Mouse (Mus musculus) liver, adult 2 months (tissue): ENCODE measurements around the gene Apobec1. TPM values are rescaled to one million over a fixed set of nuclear protein-coding genes. Genes with fewer than 3 reads are reported as not detected.

Experiments
- DNase-seq: peaks from one replicate; pipeline ENCODE4 v3.0.0-alpha.2; 2011; ENCODE audit warnings: low read depth, low spot score; ENCODE audit errors: extremely low read depth
- H3K27ac ChIP-seq: fragments of 200-500 bp; replicated peaks from 2 replicates; pipeline ENCODE4 v1.5.1; 2012; ENCODE audit warnings: low read depth, mild to moderate bottlenecking, control low read depth, inconsistent platforms, low read length; ENCODE audit not compliant: insufficient read depth
- H3K27me3 ChIP-seq: fragments of 200-500 bp; 2 replicates; pipeline ENCODE4 v1.6.1; 2012; ENCODE audit warnings: mild to moderate bottlenecking, moderate library complexity, low read length, inconsistent platforms; ENCODE audit not compliant: control insufficient read depth, insufficient read depth
- H3K36me3 ChIP-seq: fragments of 200-500 bp; 2 replicates; pipeline ENCODE4 v1.6.1; 2012; ENCODE audit warnings: low read length, inconsistent platforms; ENCODE audit not compliant: control insufficient read depth, insufficient read depth
- H3K4me1 ChIP-seq: fragments of 200-500 bp; 2 replicates; pipeline ENCODE4 v1.6.1; 2011; ENCODE audit warnings: low read length; ENCODE audit not compliant: control insufficient read depth, insufficient read depth
- H3K4me3 ChIP-seq: fragments of 200-500 bp; 2 replicates; pipeline ENCODE4 v1.5.1; 2011; ENCODE audit warnings: low read depth, mild to moderate bottlenecking, control low read depth, low read length, moderate library complexity; ENCODE audit not compliant: insufficient read depth
- H3K79me2 ChIP-seq: fragments of 200-500 bp; 2 replicates; pipeline ENCODE4 v1.6.1; 2012; ENCODE audit warnings: inconsistent platforms, mild to moderate bottlenecking, low read length, moderate library complexity; ENCODE audit not compliant: control insufficient read depth, insufficient read depth
- H3K9ac ChIP-seq: fragments of 200-500 bp; 2 replicates; pipeline ENCODE4 v1.6.1; 2012; ENCODE audit warnings: low read depth, mild to moderate bottlenecking, control low read depth, inconsistent platforms, low read length
- CTCF ChIP-seq: fragments of 200-500 bp; IDR thresholded peaks from 2 replicates; pipeline ENCODE4 v1.5.1; 2011; ENCODE audit warnings: low read depth, low read length, control low read depth
- POLR2A ChIP-seq: fragments of 200-500 bp; IDR thresholded peaks from 2 replicates; pipeline ENCODE4 v1.6.1; 2011; ENCODE audit warnings: low read length, control low read depth; ENCODE audit not compliant: insufficient read depth; ENCODE audit errors: extremely low read depth
- WGBS: fragments of 180-500 bp; shearing (Covaris S2); methylation state at CpG from one replicate; pipeline ENCODE4 v1.1.7; 2018; 5-methylcytosine and 5-hydroxymethylcytosine counted together
- polyA plus RNA-seq: library from polyadenylated mRNA; depleted of rRNA; stranded (reverse); fragments of >200 nt; gene quantifications from 2 replicates; pipeline ENCODE4 v1.2.3, GENCODE M21; 2012
- total RNA-seq: library from RNA; depleted of rRNA; stranded (reverse); fragments of >200 nt; gene quantifications from 2 replicates; pipeline ENCODE4 v1.2.3, GENCODE M21; 2014

Apobec1 gene
- total and polyA plus RNA-seq, 2 experiments: 17.3 to 18.2 TPM

DNA sequence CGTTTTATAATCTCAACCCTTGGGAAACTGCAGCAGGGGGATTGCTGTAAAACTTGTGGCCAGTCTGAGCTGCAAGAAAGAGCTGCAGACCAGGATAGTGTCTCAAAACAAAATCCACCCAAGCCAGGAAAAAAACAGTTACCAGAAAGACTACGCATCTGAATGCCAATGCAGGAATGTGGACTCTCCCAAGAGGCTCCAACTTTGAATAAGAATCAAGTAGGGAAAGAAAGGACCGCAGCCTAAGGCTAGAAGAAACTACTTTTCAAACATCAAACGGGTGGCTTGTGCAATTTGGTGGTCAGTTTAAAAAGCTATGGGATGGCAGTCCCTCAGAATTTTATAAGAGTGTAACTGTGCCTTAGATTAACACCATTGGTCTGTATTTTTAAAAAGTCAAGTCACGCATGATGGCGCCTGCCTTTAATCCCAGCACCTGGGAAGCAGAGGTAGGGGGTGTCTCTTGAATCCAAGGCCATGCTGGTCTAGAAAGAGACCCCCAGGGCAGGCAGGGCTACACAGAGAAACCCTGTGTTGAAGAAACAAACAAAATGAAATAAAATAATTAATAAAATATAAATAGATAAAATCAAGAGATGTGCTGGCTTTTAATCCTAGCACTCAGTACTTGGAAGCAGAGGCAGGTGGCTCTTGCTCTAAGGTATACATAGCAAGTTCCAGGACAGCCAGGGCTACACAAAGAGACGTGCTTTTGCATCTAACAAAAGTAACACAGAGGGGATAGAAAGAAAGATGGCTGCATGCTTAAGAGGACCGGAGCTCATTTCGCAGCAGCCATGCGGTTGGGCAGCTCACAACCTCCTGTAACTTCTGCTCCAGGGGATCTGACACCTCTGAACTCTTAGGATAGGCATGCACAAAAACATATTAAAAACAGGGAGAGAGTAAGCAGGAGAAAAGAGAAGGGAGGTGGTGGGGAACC, 6.5 kb upstream of the Apobec1 start:
- DNase-seq: no peak
- 93% methylated on average over 10 of the region's 10 CpGs for WGBS
- TF ChIP-seq CTCF (no peak), POLR2A (no peak)
- Histone ChIP-seq H3K9ac (no peak overlapping the region), H3K4me3 (no peak overlapping the region), H3K79me2 (no peaks in the 10 kb centered on the region), H3K36me3 (no peaks in the 10 kb centered on the region), H3K27me3 (no peaks in the 10 kb centered on the region), H3K4me1 (no peaks in the 10 kb centered on the region), H3K27ac (no peak overlapping the region)

DNA sequence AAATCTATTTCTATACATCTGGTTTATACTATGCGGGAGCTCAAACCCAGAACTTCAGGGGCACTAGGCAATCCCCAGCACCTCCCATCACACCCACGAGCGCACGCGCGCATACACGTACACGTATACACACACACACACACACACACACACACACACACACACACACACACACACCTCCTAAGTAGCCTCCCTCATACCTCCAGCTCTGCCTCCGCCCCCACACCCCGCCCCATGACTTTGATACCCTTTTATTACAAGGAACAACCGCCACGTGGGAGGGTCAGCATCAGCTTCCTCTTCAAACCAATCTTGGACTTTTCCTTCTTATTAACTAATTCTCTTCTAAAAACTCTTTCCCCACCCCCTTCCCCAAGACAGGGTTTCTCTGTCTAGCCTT, 5.5 kb upstream of the Apobec1 start:
- WGBS: 93% methylated on average over 12 of the region's 12 CpGs
- no peaks in the 10 kb centered on the region for H3K27me3 ChIP-seq
- TF ChIP-seq POLR2A: no peak
- TF ChIP-seq CTCF: no peak
- H3K36me3 ChIP-seq: no peaks in the 10 kb centered on the region
- peaks cover 2% of the 10 kb centered on the region; the same call in 1 of the 2 replicates for H3K4me1 ChIP-seq
- H3K4me3 ChIP-seq: no peak overlapping the region
- no peaks in the 10 kb centered on the region for H3K79me2 ChIP-seq
- no peak overlapping the region for H3K9ac ChIP-seq
- DNase-seq: no peak
- H3K27ac ChIP-seq: no peak overlapping the region

DNA sequence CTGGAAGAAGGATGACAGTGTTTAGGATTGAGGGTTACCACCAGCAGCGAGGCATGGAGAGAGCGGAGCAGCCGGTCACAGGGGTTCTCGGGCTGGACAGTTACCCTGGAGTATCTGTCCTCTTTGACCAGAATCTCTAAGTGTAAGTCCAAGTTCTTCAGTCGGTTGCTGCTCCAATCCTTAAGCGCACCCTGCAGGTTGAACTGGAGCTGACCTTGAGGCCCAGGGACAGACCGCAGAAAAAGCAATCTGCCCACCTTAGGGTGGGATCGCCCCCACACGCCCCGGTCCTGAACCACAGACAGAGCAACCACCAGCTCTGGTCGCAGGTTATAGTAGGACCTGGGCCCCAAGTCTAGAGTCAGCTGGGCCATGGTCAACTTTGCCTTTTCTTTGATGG, 4.4 kb upstream of the Apobec1 start:
- no peaks in the 10 kb centered on the region for H3K79me2 ChIP-seq
- H3K9ac ChIP-seq: no peak overlapping the region
- H3K36me3 ChIP-seq: no peaks in the 10 kb centered on the region
- no peak overlapping the region for H3K4me3 ChIP-seq
- DNase-seq: no peak
- no peak overlapping the region for H3K27ac ChIP-seq
- 95% methylated on average over 11 of the region's 11 CpGs for WGBS
- no peaks in the 10 kb centered on the region for H3K27me3 ChIP-seq
- peaks cover 2% of the 10 kb centered on the region; the same call in 1 of the 2 replicates for H3K4me1 ChIP-seq
- TF ChIP-seq CTCF (no peak), POLR2A (no peak)

DNA sequence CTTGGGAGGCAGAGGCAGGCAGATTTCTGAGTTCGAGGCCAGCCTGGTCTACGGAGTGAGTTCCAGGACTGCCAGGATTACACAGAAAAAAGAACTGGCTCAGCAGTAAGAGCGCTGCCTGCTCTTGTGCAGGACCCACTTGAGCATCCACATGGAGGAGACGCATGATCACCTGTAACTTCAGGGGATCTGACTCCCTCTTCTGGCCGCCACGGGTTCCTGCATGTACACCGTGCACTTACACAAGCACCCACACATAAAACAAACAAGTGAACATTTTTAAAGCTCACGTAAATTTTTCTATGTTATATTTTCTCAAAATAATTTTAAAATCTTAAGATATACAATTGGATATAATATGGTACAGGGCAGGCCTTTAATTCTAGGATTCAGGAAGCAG, 3.2 kb upstream of the Apobec1 start:
- H3K9ac ChIP-seq: no peak overlapping the region
- no peak overlapping the region for H3K4me3 ChIP-seq
- no peak overlapping the region for H3K27ac ChIP-seq
- no peaks in the 10 kb centered on the region for H3K36me3 ChIP-seq
- peak; percentile 79 for TF ChIP-seq CTCF
- TF ChIP-seq POLR2A: no peak
- peak; percentile 56 for DNase-seq
- peaks cover 4% of the 10 kb centered on the region for H3K4me1 ChIP-seq
- 84% methylated on average over 8 of the region's 8 CpGs for WGBS
- H3K79me2 ChIP-seq: no peaks in the 10 kb centered on the region; the same call in 1 of the 2 replicates
- no peaks in the 10 kb centered on the region for H3K27me3 ChIP-seq

DNA sequence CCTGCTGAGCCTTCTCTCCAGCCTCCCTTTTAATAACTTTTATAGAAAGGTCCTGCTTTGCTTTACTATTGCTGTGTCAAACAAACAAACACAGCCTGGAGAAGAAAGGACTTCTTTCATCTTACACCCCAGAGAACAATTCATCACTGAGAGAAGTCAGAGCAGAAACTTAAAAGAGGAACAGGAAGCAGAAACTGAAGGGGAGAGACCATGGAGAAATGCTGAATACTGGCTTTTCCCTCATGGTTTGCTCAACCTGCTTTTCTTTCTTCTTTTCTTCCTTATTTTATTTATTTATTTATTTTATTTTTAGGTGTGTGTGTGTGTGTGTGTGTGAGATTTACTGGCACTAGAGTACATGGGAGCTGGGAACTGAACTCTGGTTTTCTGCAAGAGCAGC, 2.0 kb upstream of the Apobec1 start:
- DNase-seq: no peak
- no peak for TF ChIP-seq POLR2A
- no peak overlapping the region for H3K4me3 ChIP-seq
- peaks cover 10% of the 10 kb centered on the region for H3K4me1 ChIP-seq
- H3K27me3 ChIP-seq: no peaks in the 10 kb centered on the region
- H3K9ac ChIP-seq: no peak overlapping the region
- H3K79me2 ChIP-seq: no peaks in the 10 kb centered on the region; the same call in 1 of the 2 replicates
- peaks cover 6% of the 10 kb centered on the region for H3K36me3 ChIP-seq
- peak overlapping the region; percentile 34; the same call in 1 of the 2 replicates for H3K27ac ChIP-seq

DNA sequence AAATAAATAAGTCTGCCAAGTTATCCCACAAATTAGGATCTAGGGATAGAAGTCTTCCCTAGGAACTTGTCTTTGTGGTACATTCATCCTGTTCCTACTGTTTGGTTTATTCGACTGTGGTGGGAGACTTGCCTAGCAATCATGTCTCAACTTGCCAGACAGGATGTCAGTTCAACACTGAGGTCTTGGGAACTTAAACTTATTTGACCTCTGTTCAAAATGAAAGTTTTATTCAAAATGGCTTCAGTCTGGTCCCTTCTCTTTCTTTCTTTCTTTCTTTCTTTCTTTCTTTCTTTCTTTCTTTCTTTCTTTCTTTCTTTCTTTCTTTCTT, 713 bp upstream of the Apobec1 start:
- DNase-seq: no peak
- Histone ChIP-seq H3K36me3 (peaks cover 11% of the 10 kb centered on the region), H3K79me2 (no peaks in the 10 kb centered on the region; the same call in 1 of the 2 replicates), H3K27me3 (no peaks in the 10 kb centered on the region), H3K4me3 (no peak overlapping the region), H3K9ac (no peak overlapping the region), H3K4me1 (peaks cover 18% of the 10 kb centered on the region), H3K27ac (peak overlapping the region; percentile 95)
- WGBS: 0% methylated on average over 1 of the region's 1 CpGs
- TF ChIP-seq CTCF (no peak), POLR2A (no peak)
